Mouse (Mus musculus) limb, embryonic 14.5 days (tissue): ENCODE measurements around the gene Sox5. TPM values are rescaled to one million over a fixed set of nuclear protein-coding genes. Genes with fewer than 3 reads are reported as not detected.

Source experiments
- ATAC-seq: fragments of 200-750 bp; cut with Nextera tagmentation; 2 replicates; pipeline ENCODE4 v1.8.0; 2017; ENCODE audit warnings: low read depth, moderate number of reproducible peaks, moderate TSS enrichment; ENCODE audit not compliant: low FRiP score
- DNase-seq: peaks from one replicate; pipeline ENCODE4 v3.0.0-alpha.2; 2015; ENCODE audit warnings: low spot score
- H3K27ac ChIP-seq: fragments of 300-500 bp; sonication (generic); replicated peaks from 2 replicates; pipeline ENCODE4 v1.5.1; 2014; ENCODE audit warnings: low read depth, mild to moderate bottlenecking, low read length, moderate library complexity, mixed read lengths
- H3K27me3 ChIP-seq: fragments of 300-500 bp; sonication (generic); 2 replicates; pipeline ENCODE4 v1.6.1; 2014; ENCODE audit warnings: low read length, mixed read lengths; ENCODE audit not compliant: control insufficient read depth, insufficient read depth
- H3K36me3 ChIP-seq: fragments of 300-500 bp; sonication (generic); 2 replicates; pipeline ENCODE4 v1.6.1; 2014; ENCODE audit warnings: mild to moderate bottlenecking, low read length, moderate library complexity, mixed read lengths; ENCODE audit not compliant: control insufficient read depth, insufficient read depth
- H3K4me1 ChIP-seq: fragments of 300-500 bp; sonication (generic); 2 replicates; pipeline ENCODE4 v1.6.1; 2014; ENCODE audit warnings: antibody characterized with exemption, low read length, mixed read lengths; ENCODE audit not compliant: control insufficient read depth, insufficient read depth
- H3K4me2 ChIP-seq: fragments of 300-500 bp; sonication (generic); replicated peaks from 2 replicates; pipeline ENCODE4 v1.6.1; 2014; ENCODE audit warnings: low read depth, mild to moderate bottlenecking, low read length, moderate library complexity; ENCODE audit not compliant: severe bottlenecking
- H3K4me3 ChIP-seq: fragments of 300-500 bp; sonication (generic); replicated peaks from 2 replicates; pipeline ENCODE4 v1.5.1; 2014; ENCODE audit warnings: low read length
- H3K9ac ChIP-seq: fragments of 300-500 bp; sonication (generic); 2 replicates; pipeline ENCODE4 v1.6.1; 2014; ENCODE audit warnings: mild to moderate bottlenecking, low read depth, low read length, moderate library complexity; ENCODE audit not compliant: severe bottlenecking
- H3K9me3 ChIP-seq: fragments of 300-500 bp; sonication (generic); 2 replicates; pipeline ENCODE4 v1.6.1; 2016; ENCODE audit warnings: low read length; ENCODE audit not compliant: control insufficient read depth
- POLR2A ChIP-seq: fragments of 200-500 bp; IDR thresholded peaks from 2 replicates; pipeline ENCODE4 v1.8.0; 2012; ENCODE audit warnings: inconsistent platforms, mild to moderate bottlenecking, moderate library complexity, borderline replicate concordance; ENCODE audit not compliant: insufficient read depth, insufficient read length; ENCODE audit errors: extremely low read depth
- WGBS: fragments of 180-500 bp; shearing (Covaris S2); extraction: QIAGEN DNeasy Blood & Tissue Kit; methylation state at CpG from one replicate; pipeline ENCODE4 v1.1.7; 2014; 5-methylcytosine and 5-hydroxymethylcytosine counted together
- polyA plus RNA-seq, 2 experiments: library from polyadenylated mRNA; depleted of rRNA in 1 of 2; stranded (reverse) in 1 of 2; unstranded in 1 of 2; fragments of >200 nt; fragmentation: Nextera tagmentation in 1 of 2; extraction: Ambion mirVana in 1 of 2; gene quantifications; 2 replicates each; pipeline versions ENCODE4 v1.2.1 to v1.2.3; 2012 to 2014

Gene Sox5
- polyA plus RNA-seq, 2 experiments = 20.6 to 32.8 TPM

- Histone ChIP-seq H3K27ac (no peak overlapping the region), H3K4me1 (no peaks in the 10 kb centered on the region; the same call in 1 of the 2 replicates), H3K9ac (no peak overlapping the region), H3K27me3 (no peaks in the 10 kb centered on the region), H3K4me2 (no peak overlapping the region), H3K4me3 (no peak overlapping the region), H3K9me3 (no peaks in the 10 kb centered on the region), H3K36me3 (peaks cover 3% of the 10 kb centered on the region; the same call in 1 of the 2 replicates)
- DNase-seq = no peak
- WGBS = 92% methylated on average over 6 of the region's 6 CpGs
- TF ChIP-seq POLR2A = no peak
- ATAC-seq = no peak
Measured at GRCm38 (mm10) chr6:144103612-144104011, 678.2 kb downstream of the Sox5 start.

GRCm38 (mm10) chr6:144100852-144101251 lies 680.9 kb downstream of the Sox5 start:
- Histone ChIP-seq H3K36me3 (peaks cover 3% of the 10 kb centered on the region; the same call in 1 of the 2 replicates), H3K4me2 (no peak overlapping the region), H3K9ac (no peak overlapping the region), H3K9me3 (no peaks in the 10 kb centered on the region), H3K4me1 (no peaks in the 10 kb centered on the region; the same call in 1 of the 2 replicates), H3K27ac (no peak overlapping the region), H3K27me3 (no peaks in the 10 kb centered on the region), H3K4me3 (no peak overlapping the region)
- WGBS = 80% methylated on average over 1 of the region's 1 CpGs
- TF ChIP-seq POLR2A = no peak
- no peak for DNase-seq
- ATAC-seq = no peak

- peak; percentile 53 for ATAC-seq
- no peak overlapping the region for H3K4me2 ChIP-seq
Measured at GRCm38 (mm10) chr6:144098119-144098518, 683.7 kb downstream of the Sox5 start.

GRCm38 (mm10) chr6:144088256-144088655 lies 693.5 kb downstream of the Sox5 start:
- H3K4me1 ChIP-seq = no peaks in the 10 kb centered on the region
- H3K9me3 ChIP-seq = no peaks in the 10 kb centered on the region
- TF ChIP-seq POLR2A = no peak
- H3K27ac ChIP-seq = no peak overlapping the region
- no peak overlapping the region for H3K9ac ChIP-seq
- no peaks in the 10 kb centered on the region for H3K27me3 ChIP-seq
- WGBS = 80% methylated on average over 3 of the region's 3 CpGs
- H3K36me3 ChIP-seq = no peaks in the 10 kb centered on the region
- DNase-seq (no peak), ATAC-seq (no peak)
- H3K4me3 ChIP-seq = no peak overlapping the region
- no peak overlapping the region for H3K4me2 ChIP-seq

More at GRCm38 (mm10) chr6:144098119-144098518, 683.7 kb downstream of the Sox5 start:
- 0 out of 2 replicates have a peak, but pooled peaks cover 3% of the 10 kb centered on the region for H3K36me3 ChIP-seq
- no peaks in the 10 kb centered on the region for H3K9me3 ChIP-seq
- H3K27me3 ChIP-seq = no peaks in the 10 kb centered on the region
- 36% methylated on average over 9 of the region's 9 CpGs for WGBS
- no peak overlapping the region for H3K27ac ChIP-seq
- TF ChIP-seq POLR2A = no peak
- H3K9ac ChIP-seq = no peak overlapping the region
- H3K4me1 ChIP-seq = peaks cover 4% of the 10 kb centered on the region; the same call in 1 of the 2 replicates
- no peak overlapping the region for H3K4me3 ChIP-seq
- DNase-seq = no peak

- Histone ChIP-seq H3K9me3 (no peaks in the 10 kb centered on the region), H3K27ac (no peak overlapping the region), H3K36me3 (no peaks in the 10 kb centered on the region), H3K9ac (no peak overlapping the region), H3K4me3 (no peak overlapping the region), H3K4me2 (no peak overlapping the region), H3K27me3 (no peaks in the 10 kb centered on the region), H3K4me1 (no peaks in the 10 kb centered on the region)
- TF ChIP-seq POLR2A = no peak
- ATAC-seq (no peak), DNase-seq (no peak)
- 76% methylated on average over 1 of the region's 1 CpGs for WGBS
Measured at GRCm38 (mm10) chr6:144086096-144086810, 695.5 kb downstream of the Sox5 start.
